Mouse (Mus musculus): ENCODE results near the gene Mapkapk2.

DNA sequence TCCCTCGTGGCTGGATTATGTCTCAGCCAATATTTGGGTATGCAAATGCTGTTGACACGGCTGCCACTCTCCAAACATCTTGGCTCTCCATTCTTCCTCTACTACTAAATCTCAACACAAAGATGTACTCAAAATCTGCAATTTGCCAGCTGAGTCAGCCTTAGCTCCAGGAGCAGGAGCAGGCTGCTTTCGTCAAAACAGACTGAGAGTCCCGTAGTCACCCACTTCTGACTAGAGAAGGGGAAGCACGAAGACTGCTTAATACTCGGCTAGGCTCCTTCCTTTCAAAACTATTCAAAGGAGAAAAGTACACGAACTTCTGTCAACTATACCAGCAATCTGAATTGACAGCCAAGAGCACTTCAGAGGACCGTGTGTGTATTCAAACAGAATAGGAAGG is 2.1 kb downstream of the Mapkapk2 start:
- TF ChIP-seq EP300 (IDR thresholded peaks at IDR 0.05; ENCODE audit: low read depth in 1 of 2, low read length in 2 of 2): no peak
- TF ChIP-seq POLR2AphosphoS5 (IDR thresholded peaks at IDR 0.05; ENCODE audit: borderline replicate concordance, low read depth, low read length): no peak
- TF ChIP-seq GATA1 (IDR thresholded peaks at IDR 0.05; ENCODE audit: low read depth, low read length): no peak
- TF ChIP-seq MAX (IDR thresholded peaks at IDR 0.05; ENCODE audit: low read length): no peak
